Mouse (Mus musculus): Measurements from ENCODE around the gene Asb6. TPM values are rescaled to one million over a fixed set of nuclear protein-coding genes. Genes with fewer than 3 reads are reported as not detected.

The Asb6 gene
- 24.2 and 25.5 TPM in 2 replicates for polyA plus RNA-seq (2016; fragmentation: Nextera tagmentation; extraction: Ambion mirVana)

DNA sequence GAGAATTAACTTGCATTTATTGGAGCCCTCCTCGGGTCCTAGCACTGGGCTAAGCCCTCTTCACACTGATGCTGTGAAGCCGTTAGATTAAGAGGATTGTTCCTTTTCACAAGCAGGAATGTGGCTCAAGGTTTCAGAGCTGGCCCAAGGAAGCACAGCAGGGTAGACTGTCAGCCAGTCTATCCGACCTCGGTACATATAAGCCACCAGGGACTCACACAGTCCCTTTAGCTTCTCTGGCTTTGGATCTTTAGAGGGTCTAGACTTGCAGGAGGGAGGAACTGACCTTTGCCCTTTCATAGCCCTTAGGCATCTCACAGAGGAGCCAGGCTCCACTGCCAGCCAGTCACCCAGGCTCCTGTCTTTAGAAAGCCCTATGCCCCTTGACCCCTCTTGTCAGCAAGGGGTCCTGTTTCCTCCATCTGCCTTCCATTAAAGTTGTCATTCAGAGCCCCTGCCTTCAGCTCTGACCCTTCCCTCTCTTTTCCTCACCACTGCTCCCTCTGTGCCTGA lies at the start of gene Asb6:
Gene Asb6 (minus strand): TSS at position 51 of the 513 bp plus-strand sequence.
- H3K4me2 ChIP-seq: no peak within 1 kb of the TSS
- H3K27ac ChIP-seq (ENCODE audit: poor library complexity, severe bottlenecking): no peak within 1 kb of the TSS
- H3K9me3 ChIP-seq (replicated peaks): no peaks in the 10 kb centered on the region
- no peak within 1 kb of the TSS for H3K9ac ChIP-seq
- H3K4me1 ChIP-seq (replicated peaks): peaks cover 39% of the 10 kb centered on the region
- H3K27me3 ChIP-seq (replicated peaks): no peaks in the 10 kb centered on the region
- ATAC-seq (ENCODE audit: insufficient number of reproducible peaks, low FRiP score): no peak
- 37% methylated on average over 4 of the region's 4 CpGs for WGBS
- H3K4me3 ChIP-seq: no peak within 1 kb of the TSS
- peaks cover 14% of the 10 kb centered on the region for H3K36me3 ChIP-seq

GRCm38 (mm10) chr2:30879481-30879880 lies 49.3 kb upstream of the Asb6 start:
- Histone ChIP-seq H3K9ac (no peak overlapping the region), H3K4me2 (no peak overlapping the region), H3K27me3 (replicated peaks) (no peaks in the 10 kb centered on the region), H3K4me3 (no peak overlapping the region), H3K4me1 (replicated peaks) (peaks cover 22% of the 10 kb centered on the region), H3K9me3 (replicated peaks) (0 out of 2 replicates have a peak, but pooled peaks cover 4% of the 10 kb centered on the region), H3K36me3 (peaks cover 54% of the 10 kb centered on the region), H3K27ac (ENCODE audit: poor library complexity, severe bottlenecking) (no peak overlapping the region)
- no peak for ATAC-seq (ENCODE audit: insufficient number of reproducible peaks, low FRiP score)
- 92% methylated on average over 15 of the region's 15 CpGs for WGBS

GRCm38 (mm10) chr2:30875621-30876432 lies 45.7 kb upstream of the Asb6 start:
- no peaks in the 10 kb centered on the region for H3K27me3 ChIP-seq (replicated peaks)
- no peak overlapping the region for H3K9ac ChIP-seq
- WGBS: 47% methylated on average over 11 of the region's 11 CpGs
- H3K4me2 ChIP-seq: no peak overlapping the region
- ATAC-seq (ENCODE audit: insufficient number of reproducible peaks, low FRiP score): peak; percentile 16; the same call in 1 of the 2 replicates
- no peak overlapping the region for H3K27ac ChIP-seq (ENCODE audit: poor library complexity, severe bottlenecking)
- H3K36me3 ChIP-seq: peaks cover 27% of the 10 kb centered on the region
- H3K4me3 ChIP-seq: no peak overlapping the region
- 0 out of 2 replicates have a peak, but pooled peaks cover 4% of the 10 kb centered on the region for H3K9me3 ChIP-seq (replicated peaks)
- H3K4me1 ChIP-seq (replicated peaks): peaks cover 50% of the 10 kb centered on the region

DNA sequence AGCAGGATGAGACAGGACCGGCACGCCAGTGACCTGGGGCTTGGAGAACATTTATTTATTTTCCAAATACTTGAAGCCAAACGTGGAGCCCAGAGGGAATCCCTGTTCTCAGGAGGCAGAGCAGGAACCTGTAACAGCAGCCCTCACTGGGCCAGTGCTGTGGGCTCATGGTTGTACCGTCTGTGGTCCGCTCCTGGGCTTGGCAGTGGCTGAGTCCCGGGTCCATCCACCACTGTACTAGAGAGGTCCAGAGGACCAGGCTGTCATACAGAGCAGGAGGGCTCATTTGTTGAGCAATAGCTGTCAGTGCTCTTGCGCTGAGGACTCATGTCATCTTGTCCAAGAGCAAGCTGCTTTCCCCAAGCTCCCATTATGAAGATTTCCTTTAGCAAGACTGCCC lies 45.0 kb upstream of the Asb6 start:
- H3K4me3 ChIP-seq: no peak overlapping the region
- H3K4me2 ChIP-seq: no peak overlapping the region

GRCm38 (mm10) chr2:30874445-30874844 lies 44.3 kb upstream of the Asb6 start:
- Histone ChIP-seq H3K4me3 (no peak overlapping the region), H3K9ac (no peak overlapping the region), H3K27ac (ENCODE audit: poor library complexity, severe bottlenecking) (peak overlapping the region; percentile 15; the same call in 1 of the 2 replicates), H3K4me2 (no peak overlapping the region), H3K4me1 (replicated peaks) (peaks cover 50% of the 10 kb centered on the region), H3K36me3 (peaks cover 15% of the 10 kb centered on the region), H3K9me3 (replicated peaks) (0 out of 2 replicates have a peak, but pooled peaks cover 4% of the 10 kb centered on the region), H3K27me3 (replicated peaks) (no peaks in the 10 kb centered on the region)
- 52% methylated on average over 10 of the region's 10 CpGs for WGBS
- ATAC-seq (ENCODE audit: insufficient number of reproducible peaks, low FRiP score): no peak

More for the DNA sequence above, 45.0 kb upstream of the Asb6 start:
- H3K9me3 ChIP-seq (replicated peaks): 0 out of 2 replicates have a peak, but pooled peaks cover 4% of the 10 kb centered on the region
- WGBS: 69% methylated on average over 7 of the region's 7 CpGs
- H3K9ac ChIP-seq: no peak overlapping the region
- no peaks in the 10 kb centered on the region for H3K27me3 ChIP-seq (replicated peaks)
- no peak overlapping the region; the same call in 1 of the 2 replicates for H3K27ac ChIP-seq (ENCODE audit: poor library complexity, severe bottlenecking)
- H3K4me1 ChIP-seq (replicated peaks): peaks cover 50% of the 10 kb centered on the region
- H3K36me3 ChIP-seq: peaks cover 20% of the 10 kb centered on the region
- no peak for ATAC-seq (ENCODE audit: insufficient number of reproducible peaks, low FRiP score)

DNA sequence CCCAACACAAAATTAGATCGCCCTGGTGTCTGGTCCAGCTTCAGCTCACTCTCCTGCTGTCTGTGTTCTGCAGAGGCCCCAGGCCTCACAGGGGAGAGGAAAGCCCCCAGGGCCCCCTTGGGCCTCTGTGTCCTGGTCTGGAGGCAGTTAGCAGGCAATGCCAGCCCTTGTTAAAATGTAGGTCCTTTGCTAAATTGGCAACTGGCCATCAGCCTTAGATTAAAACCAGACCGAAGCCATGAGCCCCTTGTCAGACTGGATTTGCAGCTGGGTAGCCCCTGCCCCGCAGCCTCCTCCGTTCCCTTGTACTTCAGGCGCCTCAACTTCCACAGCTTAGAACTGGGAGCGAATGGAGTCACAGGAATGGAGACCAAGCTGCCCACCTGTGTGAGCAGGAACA lies 42.5 kb upstream of the Asb6 start:
- no peaks in the 10 kb centered on the region for H3K27me3 ChIP-seq (replicated peaks)
- peak overlapping the region; percentile 70 for H3K27ac ChIP-seq (ENCODE audit: poor library complexity, severe bottlenecking)
- H3K9ac ChIP-seq: peak overlapping the region; percentile 49; the same call in 1 of the 2 replicates
- WGBS: 52% methylated on average over 6 of the region's 6 CpGs
- 0 out of 2 replicates have a peak, but pooled peaks cover 3% of the 10 kb centered on the region for H3K36me3 ChIP-seq
- no peak for ATAC-seq (ENCODE audit: insufficient number of reproducible peaks, low FRiP score)
- H3K4me3 ChIP-seq: no peak overlapping the region
- no peaks in the 10 kb centered on the region for H3K9me3 ChIP-seq (replicated peaks)
- no peak overlapping the region for H3K4me2 ChIP-seq
- peaks cover 50% of the 10 kb centered on the region for H3K4me1 ChIP-seq (replicated peaks)

- Histone ChIP-seq H3K27me3 (replicated peaks) (no peaks in the 10 kb centered on the region), H3K4me1 (replicated peaks) (peaks cover 42% of the 10 kb centered on the region), H3K36me3 (0 out of 2 replicates have a peak, but pooled peaks cover 3% of the 10 kb centered on the region), H3K9me3 (replicated peaks) (no peaks in the 10 kb centered on the region), H3K4me3 (no peak overlapping the region), H3K27ac (ENCODE audit: poor library complexity, severe bottlenecking) (no peak overlapping the region), H3K9ac (no peak overlapping the region), H3K4me2 (no peak overlapping the region)
- no peak for ATAC-seq (ENCODE audit: insufficient number of reproducible peaks, low FRiP score)
- WGBS: 75% methylated on average over 8 of the region's 8 CpGs
Observed at GRCm38 (mm10) chr2:30870863-30871262, 40.7 kb upstream of the Asb6 start.

GRCm38 (mm10) chr2:30865426-30865825 lies 35.3 kb upstream of the Asb6 start:
- ATAC-seq (ENCODE audit: insufficient number of reproducible peaks, low FRiP score): no peak
- no peak overlapping the region for H3K4me3 ChIP-seq
- 0 out of 2 replicates have a peak, but pooled peaks cover 3% of the 10 kb centered on the region for H3K27me3 ChIP-seq (replicated peaks)
- H3K36me3 ChIP-seq: 0 out of 2 replicates have a peak, but pooled peaks cover 3% of the 10 kb centered on the region
- H3K4me1 ChIP-seq (replicated peaks): peaks cover 47% of the 10 kb centered on the region
- WGBS: 48% methylated on average over 3 of the region's 3 CpGs
- no peaks in the 10 kb centered on the region for H3K9me3 ChIP-seq (replicated peaks)
- H3K27ac ChIP-seq (ENCODE audit: poor library complexity, severe bottlenecking): no peak overlapping the region
- H3K9ac ChIP-seq: no peak overlapping the region
- H3K4me2 ChIP-seq: peak overlapping the region; percentile 66

- Histone ChIP-seq H3K9me3 (replicated peaks) (no peaks in the 10 kb centered on the region), H3K27me3 (replicated peaks) (0 out of 2 replicates have a peak, but pooled peaks cover 3% of the 10 kb centered on the region), H3K4me1 (replicated peaks) (peaks cover 48% of the 10 kb centered on the region), H3K9ac (peak overlapping the region; percentile 60), H3K4me2 (peak overlapping the region; percentile 66), H3K36me3 (0 out of 2 replicates have a peak, but pooled peaks cover 3% of the 10 kb centered on the region), H3K27ac (ENCODE audit: poor library complexity, severe bottlenecking) (peak overlapping the region; percentile 81; the same call in 1 of the 2 replicates), H3K4me3 (peak overlapping the region; percentile 32)
- ATAC-seq (ENCODE audit: insufficient number of reproducible peaks, low FRiP score): peak; percentile 50; the same call in 1 of the 2 replicates
- WGBS: 6% methylated on average over 34 of the region's 35 CpGs
Observed at GRCm38 (mm10) chr2:30864968-30865381, 34.8 kb upstream of the Asb6 start.

GRCm38 (mm10) chr2:30863574-30863973 lies 33.4 kb upstream of the Asb6 start:
- peaks cover 61% of the 10 kb centered on the region for H3K4me1 ChIP-seq (replicated peaks)
- 0 out of 2 replicates have a peak, but pooled peaks cover under 1% of the 10 kb centered on the region for H3K36me3 ChIP-seq
- ATAC-seq (ENCODE audit: insufficient number of reproducible peaks, low FRiP score): peak; percentile 44; the same call in 1 of the 2 replicates
- peak overlapping the region; percentile 57 for H3K9ac ChIP-seq
- H3K4me3 ChIP-seq: no peak overlapping the region
- 0 out of 2 replicates have a peak, but pooled peaks cover 3% of the 10 kb centered on the region for H3K27me3 ChIP-seq (replicated peaks)
- 37% methylated on average over 9 of the region's 9 CpGs for WGBS
- no peaks in the 10 kb centered on the region for H3K9me3 ChIP-seq (replicated peaks)
- 0 out of 2 replicates have a peak overlapping the region, but pooled peaks have one; percentile 11 for H3K4me2 ChIP-seq
- H3K27ac ChIP-seq (ENCODE audit: poor library complexity, severe bottlenecking): peak overlapping the region; percentile 81

DNA sequence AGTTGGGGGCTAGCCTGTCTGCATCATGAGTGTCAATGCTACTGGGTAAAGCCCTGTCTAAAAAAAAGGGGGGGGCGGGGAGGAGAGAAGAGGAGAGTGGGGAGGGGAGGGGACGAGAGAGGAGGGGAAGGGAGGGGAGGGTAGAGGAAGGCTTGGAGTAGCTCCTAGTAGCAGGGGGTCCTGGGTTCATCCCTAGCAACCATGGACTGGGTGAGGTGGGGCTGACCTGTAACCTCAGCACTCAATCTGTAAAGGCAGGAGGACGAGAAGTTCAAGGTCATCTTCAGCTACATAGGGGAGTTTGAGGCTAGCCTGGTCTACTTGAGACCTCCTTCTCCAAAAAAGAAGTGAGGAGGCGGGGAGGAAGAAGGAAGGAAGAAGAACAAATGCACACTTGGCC lies 31.9 kb upstream of the Asb6 start:
- H3K4me3 ChIP-seq: no peak overlapping the region
- no peak overlapping the region for H3K9ac ChIP-seq
- no peak overlapping the region for H3K4me2 ChIP-seq
- 72% methylated on average over 4 of the region's 4 CpGs for WGBS
- 0 out of 2 replicates have a peak, but pooled peaks cover 3% of the 10 kb centered on the region for H3K27me3 ChIP-seq (replicated peaks)
- H3K4me1 ChIP-seq (replicated peaks): peaks cover 74% of the 10 kb centered on the region
- no peak overlapping the region for H3K27ac ChIP-seq (ENCODE audit: poor library complexity, severe bottlenecking)
- ATAC-seq (ENCODE audit: insufficient number of reproducible peaks, low FRiP score): no peak
- no peaks in the 10 kb centered on the region for H3K9me3 ChIP-seq (replicated peaks)
- no peaks in the 10 kb centered on the region for H3K36me3 ChIP-seq
